Mouse (Mus musculus) spleen, postnatal 4 days (tissue): ENCODE measurements around the gene Zdhhc4.
A peak's percentile ranks its signal among the peaks of the same experiment; 100 is the strongest.

Experiments used
- DNase-seq, 2 experiments: peaks; one replicate each; pipeline ENCODE4 v3.0.0; 2022; ENCODE audit warnings: low spot score in 2 of 2

The Zdhhc4 gene

GRCm38 (mm10) chr5:143328690-143329495, at the start of gene Zdhhc4:
Gene Zdhhc4, minus strand, starts transcription at chr5:143329256.
- DNase-seq, result peak; percentile 87 to 94

GRCm38 (mm10) chr5:143376156-143376555, 47.1 kb upstream of the Zdhhc4 start:
- DNase-seq, result no peak

- DNase-seq, result peak; percentile 63 to 89
These were observed 46.2 kb upstream of the Zdhhc4 start for GRCm38 (mm10) chr5:143375242-143375641.

GRCm38 (mm10) chr5:143372818-143373217, 43.8 kb upstream of the Zdhhc4 start:
- DNase-seq, result no peak

- no peak for DNase-seq
These were observed 42.1 kb upstream of the Zdhhc4 start for GRCm38 (mm10) chr5:143371146-143371510.

- no peak for DNase-seq
These were observed 41.5 kb upstream of the Zdhhc4 start for GRCm38 (mm10) chr5:143370416-143371145.

GRCm38 (mm10) chr5:143369611-143370255, 40.7 kb upstream of the Zdhhc4 start:
- DNase-seq, result no peak

GRCm38 (mm10) chr5:143367931-143368330, 38.9 kb upstream of the Zdhhc4 start:
- no peak for DNase-seq

GRCm38 (mm10) chr5:143363678-143364615, 34.9 kb upstream of the Zdhhc4 start:
- no peak for DNase-seq

GRCm38 (mm10) chr5:143361428-143361827, 32.4 kb upstream of the Zdhhc4 start:
- no peak for DNase-seq

- DNase-seq, result peak in 1 of 2 experiments; percentile 30
These were observed 30.9 kb upstream of the Zdhhc4 start for GRCm38 (mm10) chr5:143360000-143360399.

- no peak for DNase-seq
These were observed 30.2 kb upstream of the Zdhhc4 start for GRCm38 (mm10) chr5:143359263-143359662.

- no peak for DNase-seq
These were observed 28.5 kb upstream of the Zdhhc4 start for GRCm38 (mm10) chr5:143357564-143357963.

- DNase-seq, result no peak
These were observed 27.8 kb upstream of the Zdhhc4 start, which contains the start of gene Grid2ip for GRCm38 (mm10) chr5:143356686-143357388. Gene Grid2ip, plus strand, starts transcription at chr5:143357338.

- DNase-seq, result no peak
These were observed 27.0 kb upstream of the Zdhhc4 start for GRCm38 (mm10) chr5:143356017-143356416.

- DNase-seq, result no peak
These were observed 17.3 kb upstream of the Zdhhc4 start for GRCm38 (mm10) chr5:143346367-143346766.

GRCm38 (mm10) chr5:143339603-143340002, 10.5 kb upstream of the Zdhhc4 start:
- no peak for DNase-seq

- DNase-seq, result no peak
These were observed 7.5 kb upstream of the Zdhhc4 start for GRCm38 (mm10) chr5:143336559-143336958.

- DNase-seq, result no peak
These were observed 6.0 kb upstream of the Zdhhc4 start for GRCm38 (mm10) chr5:143335089-143335460.

- DNase-seq, result no peak
These were observed 5.5 kb upstream of the Zdhhc4 start for GRCm38 (mm10) chr5:143334418-143335088.
